Mouse (Mus musculus) neutrophil, adult 5-6 weeks (primary cell): Measurements from ENCODE around the gene Gstt2. TPM values are rescaled to one million over a fixed set of nuclear protein-coding genes. Genes with fewer than 3 reads are reported as not detected.
"Not testable (repeated sequence)": the region's sequence is repeated elsewhere in the genome, so short reads cannot be mapped to it uniquely, and the experiment has no call there.

ENCODE experiments used
- ATAC-seq: fragments of 151-379, 151-347 bp; 2 replicates; pipeline ENCODE4 v1.8.0; 2017; ENCODE audit warnings: mild to moderate bottlenecking, moderate TSS enrichment; ENCODE audit not compliant: insufficient number of reproducible peaks, poor library complexity, low FRiP score, severe bottlenecking; ENCODE audit errors: extremely low read depth
- total RNA-seq: library from RNA; stranded (forward); fragments of 200-1000 nt; gene quantifications from 2 replicates; pipeline ENCODE4 v1.2.3, GENCODE M21; 2017

Gstt2 gene
- total RNA-seq, 1 experiment from 2014 or later = 9.1 TPM

GRCm38 (mm10) chr10:75856976-75857375 lies 19.8 kb upstream of the Gstt2 start:
- no peak for ATAC-seq

- no peak for ATAC-seq
Measured at GRCm38 (mm10) chr10:75856155-75856907, 19.1 kb upstream of the Gstt2 start.

- no peak for ATAC-seq
Measured at GRCm38 (mm10) chr10:75855416-75855981, 18.3 kb upstream of the Gstt2 start.

GRCm38 (mm10) chr10:75854791-75855190 lies 17.6 kb upstream of the Gstt2 start:
- ATAC-seq = no peak

- ATAC-seq = no peak
Measured at GRCm38 (mm10) chr10:75854096-75854495, 16.9 kb upstream of the Gstt2 start.

- ATAC-seq = peak; percentile 66
Measured at GRCm38 (mm10) chr10:75853452-75853851, 16.2 kb upstream of the Gstt2 start.

GRCm38 (mm10) chr10:75852539-75853125 lies 15.4 kb upstream of the Gstt2 start:
- no peak for ATAC-seq

- no peak for ATAC-seq
Measured at GRCm38 (mm10) chr10:75851681-75852080, 14.5 kb upstream of the Gstt2 start.

GRCm38 (mm10) chr10:75851076-75851475 lies 13.9 kb upstream of the Gstt2 start:
- no peak for ATAC-seq

GRCm38 (mm10) chr10:75848382-75848781 lies 11.2 kb upstream of the Gstt2 start:
- no peak for ATAC-seq

- ATAC-seq = no peak
Measured at GRCm38 (mm10) chr10:75845306-75845930, 8.2 kb upstream of the Gstt2 start.

- ATAC-seq = no peak
Measured at GRCm38 (mm10) chr10:75844800-75845199, 7.6 kb upstream of the Gstt2 start.

- ATAC-seq = not testable (repeated sequence)
Measured at GRCm38 (mm10) chr10:75843898-75844297, 6.7 kb upstream of the Gstt2 start.

GRCm38 (mm10) chr10:75839092-75839491 lies 1.9 kb upstream of the Gstt2 start:
- ATAC-seq = no peak

GRCm38 (mm10) chr10:75835761-75836531 lies 1.3 kb downstream of the Gstt2 start:
- ATAC-seq = peak; percentile 20; the same call in 1 of the 2 replicates

- ATAC-seq = peak; percentile 40; the same call in 1 of the 2 replicates
Measured at GRCm38 (mm10) chr10:75835307-75835706, 1.9 kb downstream of the Gstt2 start.

- ATAC-seq = no peak
Measured at GRCm38 (mm10) chr10:75834721-75835120, 2.5 kb downstream of the Gstt2 start.

- ATAC-seq = peak; percentile 30; the same call in 1 of the 2 replicates
Measured at GRCm38 (mm10) chr10:75834250-75834649, 3.0 kb downstream of the Gstt2 start.

- ATAC-seq = no peak
Measured at GRCm38 (mm10) chr10:75833456-75834080, 3.7 kb downstream of the Gstt2 start.
